Mouse (Mus musculus) intestine, postnatal 0 days (tissue): ENCODE measurements at regions not wholly inside any gene's neighbourhood (a gene's known extent, or its start where the extent isn't known, plus 50 kb on each side); places are given as distances from the start of the nearest gene placed in this dataset.

Experiments
- ATAC-seq: fragments of 200-750 bp; cut with Nextera tagmentation; 2 replicates; pipeline ENCODE4 v1.8.0; 2017; ENCODE audit warnings: mild to moderate bottlenecking, moderate TSS enrichment, moderate library complexity
- H3K27ac ChIP-seq: fragments of 300-500 bp; sonication (generic); 2 replicates; pipeline ENCODE4 v1.5.1; 2014; ENCODE audit warnings: mild to moderate bottlenecking, low read depth, low read length, moderate library complexity
- H3K27me3 ChIP-seq: fragments of 300-500 bp; sonication (generic); replicated peaks from 2 replicates; pipeline ENCODE4 v1.6.1; 2014; ENCODE audit warnings: low read length, mixed read lengths; ENCODE audit not compliant: control insufficient read depth, insufficient read depth
- H3K36me3 ChIP-seq: fragments of 300-500 bp; sonication (generic); 2 replicates; pipeline ENCODE4 v1.6.1; 2014; ENCODE audit warnings: mild to moderate bottlenecking, moderate library complexity; ENCODE audit not compliant: control insufficient read depth, insufficient read depth
- H3K4me1 ChIP-seq: fragments of 300-500 bp; sonication (generic); replicated peaks from 2 replicates; pipeline ENCODE4 v1.6.1; 2014; ENCODE audit warnings: antibody characterized with exemption, low read length, mixed read lengths; ENCODE audit not compliant: control insufficient read depth, insufficient read depth
- H3K4me2 ChIP-seq: fragments of 300-500 bp; sonication (generic); replicated peaks from 2 replicates; pipeline ENCODE4 v1.6.1; 2014; ENCODE audit warnings: low read depth, mild to moderate bottlenecking, moderate library complexity
- H3K4me3 ChIP-seq: fragments of 300-500 bp; sonication (generic); 2 replicates; pipeline ENCODE4 v1.5.1; 2014; ENCODE audit warnings: low read depth, low read length
- H3K9ac ChIP-seq: fragments of 300-500 bp; sonication (generic); 2 replicates; pipeline ENCODE4 v1.6.1; 2014; ENCODE audit warnings: mild to moderate bottlenecking, low read depth, low read length
- H3K9me3 ChIP-seq: fragments of 300-500 bp; sonication (generic); 2 replicates; pipeline ENCODE4 v1.6.1; 2016; ENCODE audit warnings: mixed run types; ENCODE audit not compliant: control insufficient read depth
- CTCF ChIP-seq: sonication (generic); IDR thresholded peaks from 2 replicates; pipeline ENCODE4 v1.5.1; 2016; ENCODE audit warnings: low read depth, mild to moderate bottlenecking, control low read depth, antibody characterized with exemption, moderate library complexity
- WGBS: fragments of 180-500 bp; shearing (Covaris S2); extraction: QIAGEN DNeasy Blood & Tissue Kit; methylation state at CpG from one replicate; pipeline ENCODE4 v1.1.7; 2014; 5-methylcytosine and 5-hydroxymethylcytosine counted together

DNA sequence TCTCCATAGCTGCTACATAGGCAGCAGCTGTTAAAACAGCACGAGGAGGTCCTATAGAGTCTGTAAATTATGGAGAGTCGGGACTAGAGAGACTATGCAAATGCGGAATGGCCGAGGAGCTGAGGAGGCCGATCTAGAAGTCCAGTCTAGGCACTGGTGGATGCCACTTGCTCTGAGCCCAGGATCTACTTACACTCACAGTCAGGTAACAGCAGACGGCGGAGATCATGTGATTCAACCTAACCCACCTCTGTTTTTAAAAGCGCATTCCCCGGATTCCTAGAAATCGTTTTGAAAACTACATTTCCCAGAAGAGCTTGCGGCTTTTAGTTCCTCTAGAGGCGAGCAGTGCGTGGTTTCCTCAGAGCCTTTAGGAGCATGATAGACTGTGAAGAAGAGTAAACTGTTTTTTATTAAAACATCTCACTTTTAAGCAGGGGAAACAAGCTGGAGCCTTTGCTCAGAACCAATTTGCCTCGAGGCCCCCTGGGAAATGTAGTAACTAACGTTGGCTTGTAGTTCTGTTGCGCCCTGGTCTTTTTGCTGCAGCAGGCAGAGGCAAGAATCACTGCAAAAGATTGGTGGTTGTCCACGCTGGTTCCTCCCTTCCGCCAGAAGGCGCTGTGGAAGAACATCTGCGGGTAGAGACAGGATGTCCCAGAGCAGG is 68.6 kb upstream of the Chd6 start:
- WGBS: 2% methylated on average over 20 of the region's 20 CpGs
- Histone ChIP-seq H3K4me1 (no peaks in the 10 kb centered on the region), H3K9ac (peak overlapping the region; percentile 45), H3K4me2 (peak overlapping the region; percentile 87), H3K4me3 (peak overlapping the region; percentile 58), H3K27ac (peak overlapping the region; percentile 65), H3K27me3 (no peaks in the 10 kb centered on the region), H3K9me3 (no peaks in the 10 kb centered on the region), H3K36me3 (no peaks in the 10 kb centered on the region)
- ATAC-seq: peak; percentile 81
- TF ChIP-seq CTCF: peak; percentile 74

DNA sequence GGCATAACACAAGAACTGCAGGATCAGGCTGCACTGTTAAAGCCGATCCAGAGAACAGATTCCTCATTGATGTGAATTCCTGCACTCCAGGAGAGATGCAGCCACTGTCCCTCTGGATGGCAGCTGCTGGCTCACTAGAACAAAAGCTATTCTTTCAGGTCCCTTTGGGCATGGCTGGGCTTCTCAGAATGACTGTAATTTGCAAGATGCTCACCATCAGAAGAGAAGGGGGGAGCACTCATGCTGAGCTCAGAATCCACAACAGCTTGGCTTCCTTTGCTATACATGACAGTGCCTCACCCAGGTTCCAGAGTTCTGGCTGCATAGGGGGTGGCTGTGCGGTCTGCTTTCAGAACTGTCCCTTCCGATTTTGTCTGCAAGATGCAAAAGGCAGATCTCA is 57.8 kb upstream of the Chd6 start:
- TF ChIP-seq CTCF: no peak

DNA sequence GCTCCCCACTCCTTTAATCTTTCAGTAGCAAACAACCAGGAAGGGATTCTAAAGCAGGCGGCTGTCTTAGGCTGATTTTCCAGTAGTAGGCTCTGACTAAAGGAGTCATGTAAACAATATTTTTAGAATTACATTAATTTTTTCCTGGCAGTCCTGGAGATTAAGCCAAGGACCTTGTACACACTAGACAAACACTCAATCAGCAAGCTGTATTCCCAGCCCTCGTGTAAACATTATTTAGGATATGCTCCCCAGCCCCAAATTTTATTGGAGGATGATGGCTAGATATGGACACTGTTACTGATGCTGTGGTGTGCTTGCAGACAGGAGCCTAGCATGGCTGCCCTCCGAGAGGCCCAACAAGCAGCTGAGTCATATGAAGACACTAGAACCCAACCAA is 56.6 kb upstream of the Chd6 start:
- no peak overlapping the region for H3K4me2 ChIP-seq
- no peaks in the 10 kb centered on the region for H3K9me3 ChIP-seq
- no peak overlapping the region for H3K27ac ChIP-seq
- no peak overlapping the region for H3K4me3 ChIP-seq
- H3K36me3 ChIP-seq: no peaks in the 10 kb centered on the region
- TF ChIP-seq CTCF: no peak
- no peak overlapping the region for H3K9ac ChIP-seq
- no peaks in the 10 kb centered on the region for H3K27me3 ChIP-seq
- WGBS: 51% methylated on average over 3 of the region's 3 CpGs
- H3K4me1 ChIP-seq: no peaks in the 10 kb centered on the region
- no peak for ATAC-seq

More for the DNA sequence above, 57.8 kb upstream of the Chd6 start:
- WGBS: 61% methylated on average over 3 of the region's 3 CpGs
- ATAC-seq: no peak
- no peak overlapping the region for H3K27ac ChIP-seq
- H3K4me1 ChIP-seq: no peaks in the 10 kb centered on the region
- no peaks in the 10 kb centered on the region for H3K27me3 ChIP-seq
- no peak overlapping the region for H3K9ac ChIP-seq
- no peaks in the 10 kb centered on the region for H3K9me3 ChIP-seq
- no peak overlapping the region for H3K4me3 ChIP-seq
- H3K4me2 ChIP-seq: no peak overlapping the region
- H3K36me3 ChIP-seq: no peaks in the 10 kb centered on the region

GRCm38 (mm10) chr2:161164320-161164719 is 55.4 kb upstream of the Chd6 start:
- Histone ChIP-seq H3K27me3 (no peaks in the 10 kb centered on the region), H3K4me2 (no peak overlapping the region), H3K9me3 (no peaks in the 10 kb centered on the region), H3K4me3 (no peak overlapping the region), H3K27ac (no peak overlapping the region), H3K4me1 (no peaks in the 10 kb centered on the region), H3K36me3 (no peaks in the 10 kb centered on the region), H3K9ac (no peak overlapping the region)
- ATAC-seq: no peak
- TF ChIP-seq CTCF: no peak
- WGBS: 48% methylated on average over 5 of the region's 5 CpGs
